Mouse (Mus musculus): ENCODE data around the gene Ctsz.

Gene Ctsz

GRCm38 (mm10) chr2:174441898-174442297, 3.1 kb upstream of the Ctsz start:
- DNase-seq (ENCODE audit: low read depth, low spot score) = no peak

DNA sequence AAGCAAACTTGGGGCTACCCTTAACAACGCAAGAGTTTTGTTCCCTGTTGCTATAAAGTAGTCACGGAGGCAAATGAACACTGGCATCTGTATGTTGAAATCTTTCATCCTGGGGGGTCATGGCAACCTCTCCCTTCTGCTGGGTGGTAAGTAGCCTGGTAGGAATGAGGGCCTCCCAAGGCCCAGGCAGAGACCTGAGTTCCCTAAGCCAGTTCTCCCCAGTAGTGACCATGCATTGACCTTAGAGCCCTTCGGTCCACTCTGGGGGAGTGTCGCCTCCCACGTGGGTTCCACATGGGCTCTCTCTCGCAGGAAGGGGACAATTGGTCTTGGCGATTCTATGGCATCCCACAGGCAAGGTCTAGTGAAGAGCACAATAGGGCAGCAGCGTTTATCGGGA, 1.1 kb upstream of the Ctsz start:
- DNase-seq (ENCODE audit: low read depth, low spot score) = no peak

DNA sequence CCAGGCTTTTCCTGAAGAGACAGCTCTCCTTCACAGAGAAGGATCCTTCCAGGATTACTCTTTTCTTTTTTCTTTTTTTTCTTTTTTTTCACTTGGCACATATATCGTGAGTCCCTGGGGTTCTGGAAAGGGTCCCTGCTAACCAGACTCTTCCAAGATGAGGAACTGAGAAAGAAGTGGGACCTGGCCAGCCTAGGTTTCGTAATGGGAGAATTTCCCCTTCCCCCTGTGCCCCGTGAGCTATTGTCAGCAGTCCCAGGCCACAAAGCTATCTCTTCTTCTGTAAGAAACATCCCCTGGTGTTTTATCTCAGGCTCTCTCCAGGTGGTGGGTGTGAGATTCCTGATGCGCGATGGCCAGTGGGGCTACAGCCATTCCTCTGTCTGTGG, 605 bp upstream of the Ctsz start:
- DNase-seq (ENCODE audit: low read depth, low spot score) = peak; percentile 34

- no peak for DNase-seq (ENCODE audit: low read depth, low spot score)
Observed at GRCm38 (mm10) chr2:174438181-174438580, 658 bp downstream of the Ctsz start.

DNA sequence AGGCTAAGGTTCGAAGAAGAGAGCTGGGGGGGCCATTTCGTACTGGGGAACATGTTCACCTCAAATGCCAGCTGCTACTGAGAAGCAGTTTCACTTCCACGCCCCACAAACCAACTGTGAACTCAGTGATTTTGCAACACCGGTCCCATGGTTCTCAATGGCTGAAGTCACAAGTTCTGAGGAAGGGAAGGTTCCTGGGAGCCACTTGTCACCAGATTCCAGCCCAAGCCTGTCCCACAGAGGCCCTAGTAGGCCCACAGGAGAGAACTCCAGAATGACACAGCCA, 1.2 kb downstream of the Ctsz start:
- peak; percentile 59 for DNase-seq (ENCODE audit: low read depth, low spot score)

GRCm38 (mm10) chr2:174436916-174437696, 1.7 kb downstream of the Ctsz start:
- no peak for DNase-seq (ENCODE audit: low read depth, low spot score)

DNA sequence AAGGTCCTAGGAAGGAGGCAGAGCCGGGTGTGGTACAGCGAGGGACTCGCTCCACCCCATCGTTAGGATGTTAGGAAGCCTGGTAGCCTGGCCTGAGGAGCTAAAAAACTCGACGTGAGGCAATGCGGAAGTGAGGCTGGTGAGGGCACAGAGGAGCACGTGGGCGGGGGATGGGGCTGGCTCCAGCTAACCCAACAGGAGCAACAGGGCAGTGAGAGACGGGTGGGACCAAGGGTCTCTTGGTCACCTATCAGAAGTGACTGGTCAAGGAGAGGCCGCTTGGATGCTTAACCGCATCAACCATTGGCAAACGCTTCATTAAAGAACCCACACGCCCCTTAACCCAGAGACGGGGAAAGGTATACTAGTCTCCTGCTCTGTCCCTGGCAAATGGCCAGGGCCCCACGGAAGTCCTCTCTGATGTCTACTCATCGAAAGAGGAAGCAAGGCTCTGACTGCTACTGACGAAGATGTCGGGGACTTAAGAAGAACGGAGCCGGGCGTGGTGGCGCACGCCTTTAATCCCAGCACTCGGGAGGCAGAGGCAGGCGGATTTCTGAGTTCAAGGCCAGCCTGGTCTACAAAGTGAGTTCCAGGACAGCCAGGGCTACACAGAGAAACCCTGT, 2.6 kb downstream of the Ctsz start:
- DNase-seq (ENCODE audit: low read depth, low spot score) = peak; percentile 42

DNA sequence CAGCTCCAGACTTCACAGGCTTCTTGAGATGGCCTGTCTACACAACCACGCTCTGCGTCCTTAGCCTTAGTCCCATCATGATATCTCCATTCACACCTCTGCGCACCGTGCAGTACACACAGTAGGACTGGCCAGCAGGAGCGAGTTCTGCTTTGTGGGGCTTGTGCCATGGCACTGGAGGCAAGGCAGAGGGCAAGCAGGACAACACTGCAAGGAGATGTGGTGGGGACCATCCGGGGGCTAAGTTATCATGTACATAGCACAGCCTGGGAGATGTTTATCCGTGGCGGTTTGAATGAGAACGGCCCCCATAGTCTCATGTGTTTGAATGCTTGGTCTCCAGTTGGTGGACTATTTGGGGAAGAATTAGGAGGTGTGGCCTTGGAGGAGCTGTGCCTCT, 3.9 kb downstream of the Ctsz start:
- no peak for DNase-seq (ENCODE audit: low read depth, low spot score)

DNA sequence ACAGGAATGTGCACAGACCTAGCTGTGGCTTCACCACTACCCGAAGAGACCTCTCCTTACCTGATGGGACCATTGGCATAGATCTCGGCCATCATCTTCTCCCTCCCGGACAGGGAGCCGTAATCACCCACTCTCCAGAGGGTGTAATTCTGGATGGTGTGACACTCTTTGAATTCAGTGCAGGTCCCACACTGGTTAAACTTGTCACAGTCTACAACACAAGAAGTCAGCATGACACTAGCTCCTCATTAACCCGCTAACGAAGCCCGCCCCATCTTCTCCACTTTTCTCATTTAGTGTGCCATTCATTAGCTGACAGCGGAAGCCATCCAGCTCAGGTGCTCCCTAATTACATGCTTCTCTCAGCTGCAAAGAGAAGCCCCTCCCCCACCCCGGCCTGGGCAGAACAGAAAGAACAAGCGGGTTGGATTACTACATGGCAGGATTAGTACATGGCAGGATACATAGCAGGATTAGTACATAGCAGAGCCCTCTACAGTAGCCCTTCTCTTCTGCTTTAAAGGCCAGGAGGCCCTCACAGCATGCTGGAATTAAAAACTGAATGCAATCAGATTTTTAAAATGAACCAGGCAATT, 9.7 kb downstream of the Ctsz start:
- DNase-seq (ENCODE audit: low read depth, low spot score) = peak; percentile 11

- no peak for DNase-seq (ENCODE audit: low read depth, low spot score)
Observed at GRCm38 (mm10) chr2:174428076-174428835, 10.6 kb downstream of the Ctsz start.

DNA sequence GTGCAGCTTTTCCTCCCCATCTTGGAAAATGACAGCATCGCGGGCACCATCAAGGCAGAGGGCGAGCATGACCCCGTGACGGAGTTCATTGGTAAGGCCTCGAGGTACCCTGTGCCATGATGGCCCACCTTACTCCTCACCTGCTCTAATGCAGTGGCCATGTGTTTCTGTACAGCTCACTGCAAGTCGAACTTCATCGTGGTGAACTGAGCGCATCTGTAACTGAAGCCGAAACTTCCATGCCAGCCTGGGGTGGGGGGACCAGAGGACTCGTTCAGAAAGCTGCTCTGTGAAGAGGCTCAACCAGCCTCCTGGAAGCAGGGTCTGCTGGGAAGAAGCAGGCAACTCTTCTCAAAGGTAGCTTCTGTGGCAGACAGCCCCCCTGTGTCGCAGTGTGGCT, 12.0 kb downstream of the Ctsz start:
- no peak for DNase-seq (ENCODE audit: low read depth, low spot score)

GRCm38 (mm10) chr2:174424301-174425085, 14.3 kb downstream of the Ctsz start:
- DNase-seq (ENCODE audit: low read depth, low spot score) = no peak

- peak; percentile 13 for DNase-seq (ENCODE audit: low read depth, low spot score)
Observed at GRCm38 (mm10) chr2:174421107-174421506, 17.7 kb downstream of the Ctsz start.

DNA sequence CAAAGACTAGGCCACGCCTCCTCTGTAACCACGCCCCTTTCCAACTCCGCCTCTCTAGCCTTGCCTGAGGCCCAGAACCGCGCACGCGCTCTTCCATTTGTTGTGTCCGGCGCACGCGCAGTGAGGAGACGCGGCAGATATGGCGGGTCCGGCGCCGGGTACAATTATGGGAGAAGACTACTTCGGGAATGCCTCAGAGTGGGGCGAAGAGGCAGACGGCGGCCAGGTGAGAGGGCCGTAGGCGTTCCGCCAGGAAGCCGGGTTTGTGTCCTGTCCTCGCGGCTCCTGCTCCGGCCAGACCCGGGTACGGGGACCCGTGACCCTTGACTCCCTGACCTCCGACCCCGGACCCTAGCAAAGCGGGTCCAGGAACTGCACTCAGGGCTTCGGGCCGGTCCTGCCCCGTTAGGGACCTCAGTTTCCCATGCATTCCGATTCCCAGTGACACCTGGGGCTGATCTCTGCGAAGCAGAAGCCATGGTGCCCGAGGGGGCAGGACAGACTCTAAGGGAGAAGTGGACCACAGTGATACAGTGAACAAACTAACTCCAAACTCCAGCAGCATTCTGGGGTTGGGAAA, 23.0 kb downstream of the Ctsz start, which contains the start of gene Nelfcd:
Gene Nelfcd, plus strand, starts transcription at position 74 of the 580 bp plus-strand sequence.
- peak; percentile 96 for DNase-seq (ENCODE audit: low read depth, low spot score)

DNA sequence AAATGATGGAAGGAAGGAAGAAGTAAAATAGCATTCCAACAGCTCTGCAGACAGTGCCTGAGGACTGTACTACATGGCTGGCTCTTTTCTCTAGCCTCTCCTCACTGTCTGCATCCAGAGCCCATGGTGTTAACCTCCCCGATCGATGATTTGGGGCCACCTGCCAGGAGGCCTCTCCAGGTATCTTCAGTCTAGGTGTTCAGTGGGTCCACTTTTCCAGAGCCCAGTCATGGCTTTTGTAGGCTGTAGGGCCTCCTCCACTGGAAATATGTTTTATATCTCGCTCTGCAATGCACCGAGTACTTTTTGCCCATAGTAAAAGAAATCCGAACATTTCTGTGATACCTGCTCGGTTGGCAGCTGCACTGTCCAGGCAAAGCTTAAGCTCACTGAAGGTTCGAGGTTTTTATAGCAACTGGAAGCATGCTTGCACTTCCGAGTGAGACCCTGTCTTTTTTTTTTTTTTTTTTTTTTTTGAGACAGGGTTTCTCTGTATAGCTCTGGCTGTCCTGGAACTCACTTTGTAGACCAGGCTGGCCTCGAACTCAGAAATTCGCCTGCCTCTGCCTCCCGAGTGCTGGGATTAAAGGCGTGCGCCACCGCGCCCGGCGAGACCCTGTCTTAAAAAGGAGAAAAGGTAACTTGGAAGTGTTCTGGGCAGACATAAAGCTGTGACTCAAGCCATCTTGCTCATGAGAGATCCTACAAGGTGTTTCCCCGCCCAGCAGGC, 23.7 kb downstream of the Ctsz start:
- no peak for DNase-seq (ENCODE audit: low read depth, low spot score)

DNA sequence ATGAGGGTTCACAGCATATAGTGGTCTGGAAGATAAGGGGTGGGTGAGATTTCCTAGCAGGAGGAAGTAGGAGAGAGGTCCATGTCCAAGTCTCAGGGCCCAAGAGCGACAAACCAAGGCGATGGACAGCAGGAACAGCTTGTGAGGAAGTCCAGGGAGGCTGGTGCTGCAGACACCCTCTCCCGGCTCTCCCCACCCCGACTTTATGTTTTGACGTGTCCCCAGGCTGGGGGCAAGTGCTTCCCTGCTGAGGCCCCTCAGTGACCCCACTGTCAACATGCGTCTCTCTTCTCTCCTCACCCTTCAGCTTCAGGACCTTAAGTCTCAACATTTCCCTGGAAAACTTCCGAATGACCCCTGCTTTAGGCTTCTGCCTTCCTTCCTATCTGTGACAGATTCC, 25.7 kb downstream of the Ctsz start:
- DNase-seq (ENCODE audit: low read depth, low spot score) = no peak

- DNase-seq (ENCODE audit: low read depth, low spot score) = no peak
Observed at GRCm38 (mm10) chr2:174410222-174410621, 28.6 kb downstream of the Ctsz start.

DNA sequence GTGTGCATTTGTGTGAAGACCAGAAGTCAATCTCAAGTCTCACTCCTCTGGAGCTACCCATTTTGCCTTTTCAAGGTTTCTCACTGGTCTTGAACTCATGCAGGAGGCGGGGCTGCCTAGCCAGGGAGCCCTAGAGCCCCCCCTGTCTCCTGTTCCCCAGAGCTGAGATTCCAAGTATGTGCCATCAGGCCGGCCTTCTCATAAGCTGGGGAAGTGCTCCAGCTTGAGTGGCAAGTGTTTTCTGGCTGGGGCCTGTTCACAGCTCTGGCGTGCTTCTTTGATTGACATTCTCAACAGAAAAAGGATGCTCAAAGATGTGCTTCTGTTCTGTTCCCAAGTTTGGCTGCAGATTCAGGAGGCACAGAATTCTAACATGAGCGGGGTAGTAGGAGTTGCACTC, 38.4 kb downstream of the Ctsz start:
- peak; percentile 7 for DNase-seq (ENCODE audit: low read depth, low spot score)

- DNase-seq (ENCODE audit: low read depth, low spot score) = no peak
Observed at GRCm38 (mm10) chr2:174397881-174398280, 41.0 kb downstream of the Ctsz start.

DNA sequence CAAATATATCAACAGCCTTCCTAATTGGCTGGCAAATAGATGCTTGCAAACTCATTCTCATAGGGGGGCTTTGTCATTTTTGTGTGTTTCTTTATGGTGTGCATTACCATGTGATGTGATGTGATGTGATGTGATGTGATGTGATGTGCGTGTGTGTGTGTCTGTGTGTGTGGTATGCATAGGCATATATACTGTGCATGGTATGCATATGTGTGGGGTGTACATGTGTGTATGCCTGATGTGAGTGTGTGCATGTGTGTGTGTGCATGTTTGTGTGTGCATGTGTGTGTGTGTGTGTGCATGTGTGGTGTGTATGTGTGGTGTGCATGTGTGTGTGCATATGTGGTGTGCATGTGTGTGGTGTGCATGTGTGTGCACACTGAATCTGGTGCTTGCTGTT, 41.8 kb downstream of the Ctsz start:
- no peak for DNase-seq (ENCODE audit: low read depth, low spot score)

GRCm38 (mm10) chr2:174396643-174397042, 42.2 kb downstream of the Ctsz start:
- DNase-seq (ENCODE audit: low read depth, low spot score) = no peak
